Mouse (Mus musculus) hindbrain, embryonic 15.5 days (tissue): ENCODE measurements around the gene Castor1. TPM values are rescaled to one million over a fixed set of nuclear protein-coding genes. Genes with fewer than 3 reads are reported as not detected.

ENCODE experiments used
- ATAC-seq: fragments of 200-750 bp; cut with Nextera tagmentation; 2 replicates; pipeline ENCODE4 v1.8.0; 2017; ENCODE audit warnings: low read depth, moderate number of reproducible peaks, moderate TSS enrichment; ENCODE audit not compliant: low FRiP score
- H3K27ac ChIP-seq: fragments of 300-500 bp; sonication (generic); replicated peaks from 2 replicates; pipeline ENCODE4 v1.5.1; 2015; ENCODE audit warnings: mild to moderate bottlenecking, inconsistent platforms
- H3K27me3 ChIP-seq: fragments of 300-500 bp; sonication (generic); 2 replicates; pipeline ENCODE4 v1.6.1; 2015; ENCODE audit warnings: control low read depth, inconsistent platforms
- H3K36me3 ChIP-seq: fragments of 300-500 bp; sonication (generic); 2 replicates; pipeline ENCODE4 v1.6.1; 2015; ENCODE audit warnings: control low read depth, inconsistent platforms
- H3K4me1 ChIP-seq: fragments of 300-500 bp; sonication (generic); replicated peaks from 2 replicates; pipeline ENCODE4 v1.6.1; 2015; ENCODE audit warnings: control low read depth, inconsistent platforms
- H3K4me2 ChIP-seq: fragments of 300-500 bp; sonication (generic); 2 replicates; pipeline ENCODE4 v1.6.1; 2015; ENCODE audit warnings: moderate library complexity, mild to moderate bottlenecking, inconsistent platforms
- H3K4me3 ChIP-seq: fragments of 300-500 bp; sonication (generic); 2 replicates; pipeline ENCODE4 v1.5.1; 2015; ENCODE audit warnings: mild to moderate bottlenecking, inconsistent platforms
- H3K9ac ChIP-seq: fragments of 300-500 bp; sonication (generic); 2 replicates; pipeline ENCODE4 v1.6.1; 2015; ENCODE audit warnings: inconsistent platforms
- H3K9me3 ChIP-seq: fragments of 300-500 bp; sonication (generic); 2 replicates; pipeline ENCODE4 v1.6.1; 2016; ENCODE audit warnings: control low read depth, inconsistent platforms
- WGBS: fragments of 180-500 bp; shearing (Covaris S2); methylation state at CpG from one replicate; pipeline ENCODE4 v1.1.7; 2015; 5-methylcytosine and 5-hydroxymethylcytosine counted together
- polyA plus RNA-seq: library from polyadenylated mRNA; unstranded; fragments of >200 nt; fragmentation: Nextera tagmentation; extraction: Ambion mirVana; gene quantifications from 2 replicates; pipeline ENCODE4 v1.2.1, GENCODE M21; 2015

Castor1 gene
- polyA plus RNA-seq, 1 experiment from 2014 or later, result 4.6 TPM

- H3K9me3 ChIP-seq, result no peaks in the 10 kb centered on the region
- H3K27ac ChIP-seq, result no peak overlapping the region
- peaks cover 21% of the 10 kb centered on the region for H3K4me1 ChIP-seq
- no peak overlapping the region for H3K4me2 ChIP-seq
- no peaks in the 10 kb centered on the region for H3K36me3 ChIP-seq
- no peak for ATAC-seq
- H3K9ac ChIP-seq, result no peak overlapping the region
- H3K27me3 ChIP-seq, result no peaks in the 10 kb centered on the region
- H3K4me3 ChIP-seq, result no peak overlapping the region
Measured at GRCm38 (mm10) chr11:4193420-4193819, 24.6 kb upstream of the Castor1 start.

- WGBS, result 77% methylated on average over 3 of the region's 3 CpGs
- Histone ChIP-seq H3K27ac (no peak overlapping the region), H3K9me3 (no peaks in the 10 kb centered on the region), H3K27me3 (no peaks in the 10 kb centered on the region), H3K4me3 (no peak overlapping the region), H3K9ac (no peak overlapping the region), H3K4me2 (no peak overlapping the region), H3K4me1 (peaks cover 11% of the 10 kb centered on the region), H3K36me3 (no peaks in the 10 kb centered on the region)
- no peak for ATAC-seq
Measured at GRCm38 (mm10) chr11:4195597-4196031, 22.4 kb upstream of the Castor1 start.

GRCm38 (mm10) chr11:4196636-4197035, 21.4 kb upstream of the Castor1 start:
- H3K27me3 ChIP-seq, result no peaks in the 10 kb centered on the region
- no peak for ATAC-seq
- WGBS, result 84% methylated on average over 8 of the region's 8 CpGs
- H3K4me2 ChIP-seq, result no peak overlapping the region
- no peak overlapping the region for H3K27ac ChIP-seq
- no peak overlapping the region for H3K4me3 ChIP-seq
- no peaks in the 10 kb centered on the region for H3K9me3 ChIP-seq
- H3K4me1 ChIP-seq, result peaks cover 4% of the 10 kb centered on the region; the same call in 1 of the 2 replicates
- no peak overlapping the region for H3K9ac ChIP-seq
- no peaks in the 10 kb centered on the region for H3K36me3 ChIP-seq

- Histone ChIP-seq H3K27me3 (no peaks in the 10 kb centered on the region), H3K9ac (no peak overlapping the region), H3K36me3 (no peaks in the 10 kb centered on the region), H3K4me1 (no peaks in the 10 kb centered on the region), H3K9me3 (no peaks in the 10 kb centered on the region), H3K4me3 (no peak overlapping the region), H3K4me2 (no peak overlapping the region), H3K27ac (no peak overlapping the region)
- 60% methylated on average over 1 of the region's 1 CpGs for WGBS
- 0 out of 2 replicates have a peak, but pooled peaks have one; percentile 34 for ATAC-seq
Measured at GRCm38 (mm10) chr11:4197691-4198090, 20.3 kb upstream of the Castor1 start.

- H3K4me1 ChIP-seq, result no peaks in the 10 kb centered on the region
- no peaks in the 10 kb centered on the region for H3K9me3 ChIP-seq
- no peak for ATAC-seq
- no peak overlapping the region for H3K4me3 ChIP-seq
- H3K27me3 ChIP-seq, result no peaks in the 10 kb centered on the region
- H3K9ac ChIP-seq, result no peak overlapping the region
- peaks cover 10% of the 10 kb centered on the region for H3K36me3 ChIP-seq
- H3K27ac ChIP-seq, result no peak overlapping the region
- no peak overlapping the region for H3K4me2 ChIP-seq
- WGBS, result 76% methylated on average over 11 of the region's 11 CpGs
Measured at GRCm38 (mm10) chr11:4201981-4202700, 15.9 kb upstream of the Castor1 start.

GRCm38 (mm10) chr11:4202995-4203704, 14.9 kb upstream of the Castor1 start:
- Histone ChIP-seq H3K36me3 (peaks cover 17% of the 10 kb centered on the region), H3K4me2 (no peak overlapping the region), H3K27me3 (no peaks in the 10 kb centered on the region), H3K9ac (no peak overlapping the region), H3K4me3 (no peak overlapping the region), H3K9me3 (no peaks in the 10 kb centered on the region), H3K27ac (no peak overlapping the region), H3K4me1 (no peaks in the 10 kb centered on the region)
- no peak for ATAC-seq
- 79% methylated on average over 12 of the region's 12 CpGs for WGBS

- Histone ChIP-seq H3K27me3 (no peaks in the 10 kb centered on the region), H3K9me3 (no peaks in the 10 kb centered on the region), H3K4me1 (no peaks in the 10 kb centered on the region), H3K4me3 (no peak overlapping the region), H3K4me2 (no peak overlapping the region), H3K9ac (no peak overlapping the region), H3K27ac (no peak overlapping the region; the same call in 1 of the 2 replicates), H3K36me3 (peaks cover 21% of the 10 kb centered on the region)
- no peak for ATAC-seq
- 43% methylated on average over 2 of the region's 2 CpGs for WGBS
Measured at GRCm38 (mm10) chr11:4203705-4204074, 14.3 kb upstream of the Castor1 start.

GRCm38 (mm10) chr11:4205097-4205655, 12.8 kb upstream of the Castor1 start:
- Histone ChIP-seq H3K27me3 (no peaks in the 10 kb centered on the region), H3K4me3 (no peak overlapping the region), H3K9ac (no peak overlapping the region), H3K27ac (no peak overlapping the region), H3K4me2 (no peak overlapping the region), H3K9me3 (no peaks in the 10 kb centered on the region), H3K36me3 (peaks cover 36% of the 10 kb centered on the region), H3K4me1 (no peaks in the 10 kb centered on the region)
- ATAC-seq, result no peak
- WGBS, result 92% methylated on average over 5 of the region's 5 CpGs

GRCm38 (mm10) chr11:4205951-4206350, 12.1 kb upstream of the Castor1 start:
- Histone ChIP-seq H3K36me3 (peaks cover 42% of the 10 kb centered on the region), H3K27me3 (no peaks in the 10 kb centered on the region), H3K4me3 (no peak overlapping the region), H3K4me2 (no peak overlapping the region), H3K4me1 (no peaks in the 10 kb centered on the region), H3K9ac (no peak overlapping the region), H3K27ac (no peak overlapping the region), H3K9me3 (no peaks in the 10 kb centered on the region)
- 91% methylated on average over 7 of the region's 7 CpGs for WGBS
- no peak for ATAC-seq

GRCm38 (mm10) chr11:4206563-4206962, 11.5 kb upstream of the Castor1 start:
- Histone ChIP-seq H3K36me3 (peaks cover 47% of the 10 kb centered on the region), H3K4me1 (no peaks in the 10 kb centered on the region)
- 85% methylated on average over 6 of the region's 6 CpGs for WGBS

GRCm38 (mm10) chr11:4207655-4208054, 10.4 kb upstream of the Castor1 start:
- H3K27ac ChIP-seq, result no peak overlapping the region
- 96% methylated on average over 9 of the region's 9 CpGs for WGBS
- H3K4me3 ChIP-seq, result no peak overlapping the region
- no peaks in the 10 kb centered on the region for H3K9me3 ChIP-seq
- H3K36me3 ChIP-seq, result peaks cover 50% of the 10 kb centered on the region
- no peak overlapping the region for H3K4me2 ChIP-seq
- no peaks in the 10 kb centered on the region for H3K27me3 ChIP-seq
- no peaks in the 10 kb centered on the region for H3K4me1 ChIP-seq
- no peak overlapping the region for H3K9ac ChIP-seq
- ATAC-seq, result no peak

More at GRCm38 (mm10) chr11:4206563-4206962, 11.5 kb upstream of the Castor1 start:
- Histone ChIP-seq H3K27me3 (no peaks in the 10 kb centered on the region), H3K27ac (no peak overlapping the region), H3K9ac (no peak overlapping the region), H3K9me3 (no peaks in the 10 kb centered on the region), H3K4me3 (no peak overlapping the region), H3K4me2 (no peak overlapping the region)
- no peak for ATAC-seq

- no peaks in the 10 kb centered on the region for H3K27me3 ChIP-seq
- H3K4me2 ChIP-seq, result no peak overlapping the region
- H3K27ac ChIP-seq, result no peak overlapping the region
- H3K9ac ChIP-seq, result no peak overlapping the region
- peaks cover 65% of the 10 kb centered on the region for H3K36me3 ChIP-seq
- no peak for ATAC-seq
- no peaks in the 10 kb centered on the region for H3K4me1 ChIP-seq
- no peak overlapping the region for H3K4me3 ChIP-seq
- 79% methylated on average over 5 of the region's 5 CpGs for WGBS
- no peaks in the 10 kb centered on the region for H3K9me3 ChIP-seq
Measured at GRCm38 (mm10) chr11:4209556-4209955, 8.5 kb upstream of the Castor1 start.
